Mouse (Mus musculus) effector memory CD4-positive, alpha-beta T cell, adult 7 months (primary cell): Measurements from ENCODE around the gene Pcolce. TPM values are rescaled to one million over a fixed set of nuclear protein-coding genes. Genes with fewer than 3 reads are reported as not detected.

ENCODE experiments used
- polyA plus RNA-seq: library from polyadenylated mRNA; unstranded; fragments of 100-300 nt; shearing (Covaris generic); gene quantifications from one replicate; pipeline ENCODE4 v1.2.1, GENCODE M21; 2017

The Pcolce gene
- 2.4 TPM for polyA plus RNA-seq

DNA sequence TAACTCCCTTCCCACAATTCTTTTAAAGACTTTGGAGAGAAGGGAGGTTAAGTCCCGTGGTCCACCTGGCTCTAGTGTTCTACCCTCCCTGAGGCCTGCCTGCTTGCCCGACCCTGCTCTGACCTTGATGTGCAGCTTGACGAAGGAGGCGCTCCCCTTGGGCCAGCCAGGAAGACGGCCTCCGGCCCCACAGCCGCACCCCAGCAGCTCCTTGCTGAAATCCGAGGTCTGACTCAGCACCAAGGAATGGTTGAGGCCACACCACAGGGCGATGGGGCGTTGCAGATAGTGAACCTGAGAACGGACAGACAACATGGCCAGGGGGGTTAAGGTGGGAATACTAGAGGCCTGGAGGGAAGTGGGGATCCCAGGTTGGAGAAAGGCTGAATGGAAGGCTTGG, at the start of gene Pcolce:
Gene Pcolce, minus strand, starts transcription at position 235 of the 400 bp plus-strand sequence.

DNA sequence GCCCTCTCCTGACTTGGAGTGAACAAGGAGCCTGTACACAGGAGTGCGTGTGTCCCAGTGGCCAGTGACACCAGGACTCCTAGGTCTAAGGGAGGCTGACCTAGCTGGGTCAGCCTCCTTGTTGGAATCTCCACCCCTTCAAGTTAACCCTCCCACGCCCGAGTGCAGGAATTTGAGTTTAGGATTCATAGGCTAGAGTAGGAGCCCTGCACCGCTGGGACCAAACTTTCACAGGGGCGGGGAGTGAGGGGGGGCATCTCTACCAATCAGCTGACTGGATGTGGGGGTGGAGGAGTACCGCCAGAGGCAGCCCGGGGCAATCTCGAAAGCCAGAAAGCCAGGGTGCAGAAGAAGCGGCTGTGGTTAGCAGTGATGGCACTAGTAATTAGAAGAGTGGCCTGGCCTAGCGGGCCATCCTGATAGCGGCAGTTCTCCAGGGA, 32.1 kb upstream of the Pcolce start, which contains the start of gene Irs3:
Gene Irs3, minus strand, starts transcription at position 63 of the 440 bp plus-strand sequence.

DNA sequence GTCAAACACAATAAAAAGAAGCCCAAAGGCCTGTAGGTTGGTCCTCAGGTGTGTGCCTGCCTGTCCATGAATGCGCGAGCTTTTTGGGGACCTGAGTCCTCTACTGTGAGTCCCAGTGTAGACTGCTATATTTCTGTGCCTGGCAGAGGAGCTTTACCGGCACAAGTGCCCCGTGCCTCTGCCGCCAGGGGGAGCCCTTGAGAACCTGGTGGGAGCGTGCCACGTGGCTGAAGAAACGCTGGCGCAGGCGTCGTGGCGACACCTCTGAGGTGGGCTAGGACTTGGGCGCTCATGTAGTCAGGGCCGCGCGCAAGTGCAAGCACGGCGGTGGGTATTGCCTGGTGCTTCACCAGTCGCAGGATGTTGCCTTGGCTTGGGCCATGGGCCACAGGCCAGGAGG, 27.5 kb upstream of the Pcolce start, which contains the start of gene Sap25:
Gene Sap25, plus strand, starts transcription at position 281 of the 400 bp plus-strand sequence.

DNA sequence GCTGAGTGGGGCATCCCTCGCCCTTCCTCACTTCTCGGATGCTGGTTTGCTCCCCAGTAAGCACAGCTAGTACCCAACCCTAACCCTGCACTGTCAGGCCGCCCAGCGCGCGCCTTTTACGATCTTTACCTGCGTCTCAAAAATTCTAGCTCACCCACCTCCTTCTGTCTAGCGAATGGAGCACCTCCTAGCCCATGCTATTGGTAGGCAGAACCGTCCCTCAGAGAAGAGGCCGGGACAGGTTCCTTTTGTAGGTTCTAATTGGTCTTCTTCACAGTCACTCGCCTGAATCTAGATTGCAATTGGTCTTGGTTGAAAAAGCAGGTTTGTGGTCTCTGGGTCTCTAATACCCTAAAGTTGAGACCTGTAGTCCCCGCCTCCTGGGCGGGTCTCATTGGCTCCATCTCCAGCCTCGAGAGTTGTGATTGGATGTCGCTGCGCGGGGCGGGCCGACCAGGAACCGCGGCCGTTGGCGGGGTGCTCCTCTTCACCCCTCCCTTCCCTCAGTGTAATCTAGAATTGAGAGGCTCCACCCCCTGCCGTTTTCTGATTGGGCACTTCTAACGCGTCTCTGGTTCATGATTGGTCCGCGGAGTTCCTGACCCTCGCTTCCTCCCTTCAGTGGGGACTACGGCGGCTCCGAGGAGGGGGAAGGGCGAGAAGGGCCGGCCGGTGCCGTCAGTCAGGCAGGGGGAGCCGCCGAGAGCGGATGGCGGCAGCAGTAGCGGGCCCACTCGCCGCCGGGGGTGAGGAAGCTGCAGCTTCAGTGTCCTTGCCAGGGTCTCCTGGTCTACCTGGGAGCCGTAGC, 15.1 kb upstream of the Pcolce start, which contains the start of the genes Fbxo24, Lrch4 and Gm20605:
Gene Fbxo24, minus strand, starts transcription at position 505 of the 808 bp plus-strand sequence.
Gene Lrch4, plus strand, starts transcription at position 624 of the 808 bp plus-strand sequence.
Gene Gm20605, plus strand, starts transcription at position 678 of the 808 bp plus-strand sequence.

DNA sequence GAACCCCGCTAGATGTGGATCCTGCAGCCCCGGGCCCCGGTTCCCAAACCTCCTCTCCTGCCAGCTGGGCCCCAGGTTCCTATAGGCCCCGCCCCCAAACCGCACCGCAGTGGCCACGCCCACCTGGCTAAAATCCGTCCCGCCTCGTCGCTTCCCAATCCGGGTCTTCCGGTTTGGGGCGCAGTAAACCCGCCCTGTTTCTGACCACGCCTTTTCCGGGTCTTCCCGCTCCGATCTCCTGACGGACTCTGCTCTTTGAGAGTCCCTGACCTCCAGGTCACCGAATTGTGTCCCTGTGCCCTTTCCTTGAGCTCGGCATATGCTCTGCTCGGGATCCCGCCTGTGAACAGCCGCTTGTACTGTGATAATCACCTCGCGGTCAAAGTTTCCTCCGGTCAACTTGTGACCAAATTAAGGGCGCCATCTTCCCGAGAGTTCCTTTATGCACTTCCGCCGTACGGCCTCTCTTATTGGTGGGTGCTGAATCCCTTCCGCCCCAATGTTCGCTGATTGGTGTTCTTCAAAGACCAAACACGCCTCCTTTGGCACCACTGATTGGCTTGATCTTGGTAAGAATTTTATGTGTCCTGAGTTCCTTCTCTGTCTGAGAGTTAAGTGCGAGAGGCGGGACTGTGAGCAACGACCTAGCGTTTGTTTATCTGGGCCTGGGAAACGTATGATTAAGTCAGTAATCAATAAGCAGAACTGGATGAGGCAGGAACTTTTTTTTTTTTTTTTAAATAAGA, 12.8 kb downstream of the Pcolce start, which contains the start of gene Mospd3:
Gene Mospd3, minus strand, starts transcription at position 440 of the 746 bp plus-strand sequence.

DNA sequence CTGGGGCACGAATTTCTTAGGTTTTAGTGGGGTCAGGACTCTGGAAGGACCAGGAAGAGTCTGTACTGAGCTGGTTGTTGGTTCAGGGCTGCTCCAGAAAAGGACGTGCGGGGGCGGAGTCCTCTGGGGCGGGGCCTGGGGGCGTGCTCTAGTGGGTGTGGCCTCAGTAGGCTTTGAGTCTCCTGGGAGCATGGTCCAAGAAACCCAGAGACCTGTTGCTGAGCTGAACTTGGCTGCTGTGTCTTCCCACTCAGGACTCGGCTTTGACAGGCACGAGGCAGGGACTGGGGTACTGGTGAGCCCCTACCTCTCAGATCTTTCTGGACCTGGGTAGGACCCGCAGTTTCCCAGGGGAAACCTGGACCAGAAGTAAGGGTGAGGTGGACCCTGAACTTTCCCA, 43.9 kb downstream of the Pcolce start, which contains the start of gene Tfr2:
Gene Tfr2, plus strand, starts transcription at position 176 of the 400 bp plus-strand sequence.

Other genes starting within 250 kb of the Pcolce start
- 0.51 TPM for gene Zan, start 136.7 kb downstream of the Pcolce start, polyA plus RNA-seq
- gene Pop7, start 111.3 kb downstream of the Pcolce start, polyA plus RNA-seq, result 24.9 TPM
- gene Gigyf1, start 95.2 kb downstream of the Pcolce start, polyA plus RNA-seq, result 7.8 TPM
- gene Epo, start 80.5 kb downstream of the Pcolce start, polyA plus RNA-seq, result not detected
- gene Gnb2, start 80.3 kb downstream of the Pcolce start, polyA plus RNA-seq, result 244 TPM
- not detected for gene Actl6b, start 60.3 kb downstream of the Pcolce start, polyA plus RNA-seq
- gene Tfr2, start 43.9 kb downstream of the Pcolce start, polyA plus RNA-seq, result not detected
- gene Mospd3, start 12.7 kb downstream of the Pcolce start, polyA plus RNA-seq, result 45.0 TPM
- gene Fbxo24, start 15.2 kb upstream of the Pcolce start, polyA plus RNA-seq, result 0.89 TPM
- gene Lrch4, start 15.3 kb upstream of the Pcolce start, polyA plus RNA-seq, result 233 TPM
- gene Gm20605, start 15.4 kb upstream of the Pcolce start, polyA plus RNA-seq, result 36.4 TPM
- 58.0 TPM for gene Sap25, start 27.6 kb upstream of the Pcolce start, polyA plus RNA-seq
- not detected for gene Irs3, start 31.9 kb upstream of the Pcolce start, polyA plus RNA-seq
- gene Agfg2, start 70.9 kb upstream of the Pcolce start, polyA plus RNA-seq, result 15.5 TPM
- gene Nyap1, start 127.8 kb upstream of the Pcolce start, polyA plus RNA-seq, result 0.30 TPM
- gene Tsc22d4, start 131.9 kb upstream of the Pcolce start, polyA plus RNA-seq, result 134 TPM
- gene Ppp1r35, start 165.1 kb upstream of the Pcolce start, polyA plus RNA-seq, result 48.6 TPM
- gene Mepce, start 173.9 kb upstream of the Pcolce start, polyA plus RNA-seq, result 55.5 TPM
- 7.1 TPM for gene Zcwpw1, start 174.0 kb upstream of the Pcolce start, polyA plus RNA-seq
- 0.22 TPM for gene Pilra, start 222.5 kb upstream of the Pcolce start, polyA plus RNA-seq
- gene Pilrb1, start 244.3 kb upstream of the Pcolce start, polyA plus RNA-seq, result 0.37 TPM